Mouse (Mus musculus) midbrain, postnatal 0 days (tissue): ENCODE measurements around the gene Atp8b2. TPM values are rescaled to one million over a fixed set of nuclear protein-coding genes. Genes with fewer than 3 reads are reported as not detected.

Experiments
- ATAC-seq: fragments of 200-750 bp; cut with Nextera tagmentation; 2 replicates; pipeline ENCODE4 v1.8.0; 2017; ENCODE audit warnings: moderate number of reproducible peaks, mild to moderate bottlenecking, moderate TSS enrichment, moderate library complexity; ENCODE audit not compliant: low FRiP score
- DNase-seq: peaks from one replicate; pipeline ENCODE4 v3.0.0-alpha.2; 2015; ENCODE audit warnings: low spot score
- H3K27ac ChIP-seq: fragments of 300-500 bp; sonication (generic); 2 replicates; pipeline ENCODE4 v1.5.1; 2014; ENCODE audit warnings: low read depth, mild to moderate bottlenecking, low read length, mixed read lengths
- H3K27me3 ChIP-seq: fragments of 300-500 bp; sonication (generic); 2 replicates; pipeline ENCODE4 v1.6.1; 2014; ENCODE audit warnings: low read length, control low read depth, mixed read lengths; ENCODE audit not compliant: insufficient read depth
- H3K36me3 ChIP-seq: fragments of 300-500 bp; sonication (generic); 2 replicates; pipeline ENCODE4 v1.6.1; 2014; ENCODE audit warnings: low read length, control low read depth, mixed read lengths; ENCODE audit not compliant: insufficient read depth
- H3K4me1 ChIP-seq: fragments of 300-500 bp; sonication (generic); 2 replicates; pipeline ENCODE4 v1.6.1; 2014; ENCODE audit warnings: mild to moderate bottlenecking, control low read depth, antibody characterized with exemption, low read length, mixed read lengths; ENCODE audit not compliant: insufficient read depth
- H3K4me2 ChIP-seq: fragments of 300-500 bp; sonication (generic); 2 replicates; pipeline ENCODE4 v1.6.1; 2014; ENCODE audit warnings: low read depth, mild to moderate bottlenecking, low read length, mixed read lengths; ENCODE audit not compliant: poor library complexity, severe bottlenecking
- H3K4me3 ChIP-seq: fragments of 300-500 bp; sonication (generic); 2 replicates; pipeline ENCODE4 v1.5.1; 2014; ENCODE audit warnings: low read depth, mild to moderate bottlenecking, low read length, moderate library complexity
- H3K9ac ChIP-seq: fragments of 300-500 bp; sonication (generic); replicated peaks from 2 replicates; pipeline ENCODE4 v1.6.1; 2014; ENCODE audit warnings: mild to moderate bottlenecking, low read length, moderate library complexity, mixed read lengths; ENCODE audit not compliant: poor library complexity, severe bottlenecking
- H3K9me3 ChIP-seq: fragments of 300-500 bp; sonication (generic); 2 replicates; pipeline ENCODE4 v1.6.1; 2016; ENCODE audit warnings: low read length, control low read depth
- CTCF ChIP-seq: IDR thresholded peaks from 2 replicates; pipeline ENCODE4 v1.5.1; 2016; ENCODE audit warnings: antibody characterized with exemption, mild to moderate bottlenecking
- WGBS: fragments of 180-500 bp; shearing (Covaris S2); extraction: QIAGEN DNeasy Blood & Tissue Kit; methylation state at CpG from one replicate; pipeline ENCODE4 v1.1.7; 2014; 5-methylcytosine and 5-hydroxymethylcytosine counted together
- polyA plus RNA-seq: library from polyadenylated mRNA; unstranded; fragments of >200 nt; fragmentation: Nextera tagmentation; extraction: Ambion mirVana; gene quantifications from 2 replicates; pipeline ENCODE4 v1.2.1, GENCODE M21; 2015
- total RNA-seq: library from RNA; depleted of rRNA; stranded (reverse); fragments of >200 nt; gene quantifications from 2 replicates; pipeline ENCODE4 v1.2.3, GENCODE M21; 2014

The Atp8b2 gene
- total and polyA plus RNA-seq, 2 experiments from 2014 or later, result 7.9 to 95.4 TPM

DNA sequence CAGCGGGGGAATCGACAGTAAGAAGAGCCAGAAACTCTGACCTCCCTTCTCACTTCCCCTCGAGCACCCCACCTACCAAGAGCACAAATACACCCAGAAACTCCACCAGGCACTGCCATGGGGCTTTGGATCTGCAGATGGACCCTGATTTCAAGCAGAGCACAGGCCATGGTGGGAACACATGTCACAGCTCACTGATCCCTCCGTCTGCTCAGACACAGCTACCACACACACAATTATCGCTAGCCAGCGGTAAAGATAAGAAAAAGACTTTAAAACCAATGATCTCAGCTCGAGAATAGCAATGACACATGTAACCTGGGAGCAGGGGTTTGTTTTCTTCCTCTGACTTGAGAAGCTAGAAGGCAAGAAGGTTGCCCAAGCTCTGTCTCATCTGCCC lies 5.2 kb upstream of the Atp8b2 start:
- no peak overlapping the region for H3K27ac ChIP-seq
- H3K4me3 ChIP-seq, result no peak overlapping the region
- H3K9me3 ChIP-seq, result no peaks in the 10 kb centered on the region
- peaks cover 9% of the 10 kb centered on the region; the same call in 1 of the 2 replicates for H3K4me1 ChIP-seq
- ATAC-seq, result no peak
- no peak for TF ChIP-seq CTCF
- H3K9ac ChIP-seq, result no peak overlapping the region
- no peak for DNase-seq
- H3K36me3 ChIP-seq, result no peaks in the 10 kb centered on the region
- WGBS, result 76% methylated on average over 7 of the region's 7 CpGs
- H3K27me3 ChIP-seq, result no peaks in the 10 kb centered on the region
- H3K4me2 ChIP-seq, result no peak overlapping the region

- H3K9me3 ChIP-seq, result no peaks in the 10 kb centered on the region
- H3K27me3 ChIP-seq, result no peaks in the 10 kb centered on the region
- DNase-seq (no peak), ATAC-seq (no peak)
- H3K9ac ChIP-seq, result no peak overlapping the region
- peaks cover 12% of the 10 kb centered on the region; the same call in 1 of the 2 replicates for H3K4me1 ChIP-seq
- peak; percentile 44 for TF ChIP-seq CTCF
- no peaks in the 10 kb centered on the region for H3K36me3 ChIP-seq
- WGBS, result 73% methylated on average over 4 of the region's 4 CpGs
- H3K27ac ChIP-seq, result no peak overlapping the region
- no peak overlapping the region for H3K4me2 ChIP-seq
- H3K4me3 ChIP-seq, result no peak overlapping the region
Measured at GRCm38 (mm10) chr3:89966946-89967345, 3.6 kb upstream of the Atp8b2 start.

DNA sequence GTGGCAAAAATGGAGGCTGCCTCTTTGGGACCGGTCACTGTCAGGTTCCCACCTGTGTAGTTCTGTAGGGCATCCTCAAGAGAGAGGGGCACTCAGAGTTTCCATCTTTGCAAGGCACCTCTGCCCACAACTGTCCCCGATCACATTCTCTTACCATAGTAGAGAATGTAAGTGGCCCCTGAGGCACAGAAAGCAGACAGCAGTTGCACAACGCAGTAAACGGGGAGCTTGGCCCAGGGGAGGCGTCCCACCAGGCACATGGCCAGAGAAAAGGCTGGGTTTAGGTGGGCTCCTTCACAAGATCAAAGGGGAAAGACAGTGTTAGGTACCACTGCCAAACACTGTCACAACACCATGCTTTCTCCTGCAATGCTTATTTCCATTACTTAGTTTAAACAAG lies 2.7 kb upstream of the Atp8b2 start:
- Histone ChIP-seq H3K4me1 (peaks cover 22% of the 10 kb centered on the region; the same call in 1 of the 2 replicates), H3K9me3 (no peaks in the 10 kb centered on the region), H3K4me3 (no peak overlapping the region), H3K36me3 (no peaks in the 10 kb centered on the region), H3K9ac (no peak overlapping the region), H3K4me2 (no peak overlapping the region), H3K27ac (no peak overlapping the region), H3K27me3 (no peaks in the 10 kb centered on the region)
- ATAC-seq (no peak), DNase-seq (no peak)
- WGBS, result 86% methylated on average over 5 of the region's 5 CpGs
- no peak for TF ChIP-seq CTCF

DNA sequence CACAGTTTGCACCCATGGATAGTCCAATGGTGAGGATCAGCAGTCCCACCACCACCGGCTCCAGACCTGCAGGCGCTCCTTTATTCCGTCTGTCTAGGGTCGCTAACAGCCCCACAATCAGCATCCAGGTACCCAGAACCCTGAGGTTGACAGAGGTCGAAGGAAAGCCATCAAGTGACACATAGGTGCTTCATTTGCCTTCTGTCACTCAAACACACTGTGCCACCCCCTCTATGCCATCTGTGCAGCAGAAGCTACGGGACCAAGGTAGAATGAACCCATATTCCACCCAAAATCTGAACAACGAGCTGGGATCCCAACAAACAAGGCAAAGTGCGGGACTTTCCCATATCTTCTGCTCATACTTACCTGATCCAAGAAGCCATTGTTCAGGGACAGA lies 2.2 kb upstream of the Atp8b2 start:
- TF ChIP-seq CTCF, result no peak
- DNase-seq (no peak), ATAC-seq (no peak)
- peaks cover 22% of the 10 kb centered on the region; the same call in 1 of the 2 replicates for H3K4me1 ChIP-seq
- H3K4me2 ChIP-seq, result no peak overlapping the region
- H3K9me3 ChIP-seq, result no peaks in the 10 kb centered on the region
- no peaks in the 10 kb centered on the region for H3K36me3 ChIP-seq
- no peak overlapping the region for H3K27ac ChIP-seq
- no peak overlapping the region for H3K9ac ChIP-seq
- H3K27me3 ChIP-seq, result no peaks in the 10 kb centered on the region
- no peak overlapping the region for H3K4me3 ChIP-seq
- 97% methylated on average over 8 of the region's 8 CpGs for WGBS

DNA sequence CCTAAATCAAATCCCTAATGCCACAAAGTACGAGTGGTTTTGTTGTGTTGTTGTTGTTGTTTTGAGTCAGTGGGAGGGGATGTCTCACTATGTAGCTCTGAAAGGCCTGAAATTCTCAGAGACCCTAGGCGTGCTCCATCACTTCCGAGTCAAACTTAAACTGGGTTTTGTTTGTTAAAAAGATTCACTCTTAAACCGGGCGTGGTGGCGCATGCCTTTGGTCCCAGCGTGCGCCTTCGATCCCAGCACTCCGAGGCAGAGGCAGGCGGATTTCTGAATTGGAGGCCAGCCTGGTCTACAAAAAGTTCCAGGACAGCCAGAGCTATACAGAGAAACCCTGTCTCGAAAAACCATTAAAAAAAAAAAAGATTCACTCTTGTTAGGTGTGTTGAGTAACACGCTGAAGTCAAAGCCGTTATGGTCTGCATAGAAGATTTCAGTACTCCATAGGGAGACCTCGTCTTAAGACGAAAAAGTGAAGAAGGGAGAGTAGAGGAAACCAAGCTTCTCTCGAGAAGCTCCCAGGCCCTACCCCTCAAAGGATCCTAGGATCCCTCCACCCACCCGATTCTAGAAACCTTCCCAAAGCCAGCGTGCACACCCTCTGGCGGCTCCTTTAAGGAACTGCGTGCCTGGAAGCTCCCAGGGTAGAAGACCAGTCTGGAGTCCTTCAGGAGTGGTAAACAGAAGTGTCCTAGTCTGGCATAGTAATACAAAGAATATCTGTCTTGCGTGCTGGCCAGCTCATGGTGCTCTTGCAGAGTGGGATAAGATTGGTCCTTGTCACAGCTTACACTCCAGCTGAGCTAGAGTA lies 825 bp upstream of the Atp8b2 start:
- no peak for ATAC-seq
- TF ChIP-seq CTCF, result peak; percentile 79
- 32% methylated on average over 22 of the region's 22 CpGs for WGBS
- Histone ChIP-seq H3K4me1 (peaks cover 26% of the 10 kb centered on the region), H3K27me3 (no peaks in the 10 kb centered on the region), H3K4me3 (peak overlapping the region; percentile 89), H3K27ac (peak overlapping the region; percentile 84; the same call in 1 of the 2 replicates), H3K9ac (peak overlapping the region; percentile 92), H3K9me3 (no peaks in the 10 kb centered on the region), H3K36me3 (no peaks in the 10 kb centered on the region), H3K4me2 (peak overlapping the region; percentile 98)
- peak; percentile 87 for DNase-seq

- Histone ChIP-seq H3K9ac (peak overlapping the region; percentile 92), H3K4me2 (peak overlapping the region; percentile 98), H3K9me3 (no peaks in the 10 kb centered on the region), H3K27ac (peak overlapping the region; percentile 84), H3K4me3 (peak overlapping the region; percentile 89), H3K4me1 (peaks cover 33% of the 10 kb centered on the region), H3K27me3 (no peaks in the 10 kb centered on the region), H3K36me3 (0 out of 2 replicates have a peak, but pooled peaks cover 4% of the 10 kb centered on the region)
- 0% methylated on average over 25 of the region's 30 CpGs for WGBS
- DNase-seq (peak; percentile 5), ATAC-seq (peak; percentile 22)
- no peak for TF ChIP-seq CTCF
Measured at GRCm38 (mm10) chr3:89962751-89963220, 522 bp downstream of the Atp8b2 start.
